Mouse (Mus musculus): Measurements from ENCODE around the gene Clns1a. TPM values are rescaled to one million over a fixed set of nuclear protein-coding genes. Genes with fewer than 3 reads are reported as not detected.

Clns1a gene
- polyA plus RNA-seq, 1 experiment from 2014 or later = 187 TPM

- Histone ChIP-seq H3K9me3 (ENCODE audit: control insufficient read depth, low read length) (no peaks in the 10 kb centered on the region), H3K4me1 (replicated peaks; ENCODE audit: control insufficient read depth, insufficient read depth, low read length) (no peaks in the 10 kb centered on the region), H3K36me3 (ENCODE audit: control insufficient read depth, insufficient read depth, low read length) (no peaks in the 10 kb centered on the region), H3K4me2 (ENCODE audit: low read length) (no peak overlapping the region), H3K9ac (ENCODE audit: low read length) (no peak overlapping the region), H3K27ac (ENCODE audit: low read depth) (no peak overlapping the region), H3K4me3 (ENCODE audit: low read depth, low read length) (no peak overlapping the region), H3K27me3 (replicated peaks; ENCODE audit: control insufficient read depth, insufficient read depth, low read length) (no peaks in the 10 kb centered on the region)
- no peak for DNase-seq (ENCODE audit: low spot score)
- no peak for ATAC-seq (replicated peaks; ENCODE audit: low FRiP score, low TSS enrichment, low read depth)
- 71% methylated on average over 9 of the region's 9 CpGs for WGBS
These were observed 70.2 kb downstream of the Clns1a start for GRCm38 (mm10) chr7:97766406-97767166.

- Histone ChIP-seq H3K4me2 (ENCODE audit: low read length) (no peak overlapping the region), H3K27ac (ENCODE audit: low read depth) (no peak overlapping the region), H3K4me1 (replicated peaks; ENCODE audit: control insufficient read depth, insufficient read depth, low read length) (no peaks in the 10 kb centered on the region), H3K9ac (ENCODE audit: low read length) (no peak overlapping the region), H3K4me3 (ENCODE audit: low read depth, low read length) (no peak overlapping the region), H3K36me3 (ENCODE audit: control insufficient read depth, insufficient read depth, low read length) (no peaks in the 10 kb centered on the region), H3K9me3 (ENCODE audit: control insufficient read depth, low read length) (no peaks in the 10 kb centered on the region), H3K27me3 (replicated peaks; ENCODE audit: control insufficient read depth, insufficient read depth, low read length) (no peaks in the 10 kb centered on the region)
- ATAC-seq (replicated peaks; ENCODE audit: low FRiP score, low TSS enrichment, low read depth) (no peak), DNase-seq (ENCODE audit: low spot score) (no peak)
- 63% methylated on average over 8 of the region's 8 CpGs for WGBS
These were observed 71.4 kb downstream of the Clns1a start for GRCm38 (mm10) chr7:97767841-97768240.

- Histone ChIP-seq H3K27ac (ENCODE audit: low read depth) (no peak overlapping the region), H3K9me3 (ENCODE audit: control insufficient read depth, low read length) (no peaks in the 10 kb centered on the region), H3K4me2 (ENCODE audit: low read length) (no peak overlapping the region), H3K27me3 (replicated peaks; ENCODE audit: control insufficient read depth, insufficient read depth, low read length) (no peaks in the 10 kb centered on the region), H3K36me3 (ENCODE audit: control insufficient read depth, insufficient read depth, low read length) (no peaks in the 10 kb centered on the region), H3K4me3 (ENCODE audit: low read depth, low read length) (no peak overlapping the region), H3K4me1 (replicated peaks; ENCODE audit: control insufficient read depth, insufficient read depth, low read length) (no peaks in the 10 kb centered on the region), H3K9ac (ENCODE audit: low read length) (no peak overlapping the region)
- ATAC-seq (replicated peaks; ENCODE audit: low FRiP score, low TSS enrichment, low read depth) (peak; percentile 56), DNase-seq (ENCODE audit: low spot score) (no peak)
- WGBS = 78% methylated on average over 4 of the region's 4 CpGs
These were observed 72.6 kb downstream of the Clns1a start for GRCm38 (mm10) chr7:97769020-97769419.

Other genes with a start within 250 kb of the Clns1a start
- 1.7 and 2.2 TPM in 2 replicates for gene Kctd14, start 245.3 kb upstream of the Clns1a start, polyA plus RNA-seq (2014; fragmentation: Nextera tagmentation; extraction: Ambion mirVana)
- 56.4 and 64.1 TPM in 2 replicates for gene Ints4, start 215.7 kb upstream of the Clns1a start, polyA plus RNA-seq (2014; fragmentation: Nextera tagmentation; extraction: Ambion mirVana)
- gene Aamdc, start 117.1 kb upstream of the Clns1a start, polyA plus RNA-seq (2014; fragmentation: Nextera tagmentation; extraction: Ambion mirVana) = 48.8 and 54.0 TPM in 2 replicates
- 20.3 and 20.9 TPM in 2 replicates for gene Rsf1, start 116.7 kb upstream of the Clns1a start, polyA plus RNA-seq (2014; fragmentation: Nextera tagmentation; extraction: Ambion mirVana)
- gene Aqp11, start 41.7 kb downstream of the Clns1a start, polyA plus RNA-seq (2014; fragmentation: Nextera tagmentation; extraction: Ambion mirVana) = 19.7 and 26.3 TPM in 2 replicates
- gene Pak1, start 91.9 kb downstream of the Clns1a start, polyA plus RNA-seq (2014; fragmentation: Nextera tagmentation; extraction: Ambion mirVana) = 39.3 and 42.8 TPM in 2 replicates
- not detected in 2 replicates for gene Gdpd4, start 223.3 kb downstream of the Clns1a start, polyA plus RNA-seq (2014; fragmentation: Nextera tagmentation; extraction: Ambion mirVana)